Mouse (Mus musculus): ENCODE results near the gene Brix1.
A peak's percentile ranks its signal among the peaks of the same experiment; 100 is the strongest.

DNA sequence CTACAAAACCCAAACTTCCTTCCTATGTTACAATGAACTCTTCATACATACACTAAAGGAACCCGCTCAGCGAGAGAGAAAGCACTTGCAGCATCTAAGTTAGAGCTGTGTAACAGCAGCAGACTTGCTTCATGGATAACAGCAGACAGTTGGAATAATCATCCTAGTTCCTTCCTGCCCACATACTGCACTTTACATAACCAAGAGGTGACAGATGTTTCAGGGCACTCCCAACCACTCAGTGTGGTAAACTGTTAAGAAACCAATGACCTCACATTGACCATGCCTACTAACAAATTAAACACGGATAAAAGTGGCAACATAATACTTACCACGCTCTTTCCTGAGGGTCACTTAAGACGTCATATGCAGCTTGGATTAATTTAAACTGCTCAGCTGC lies 22.2 kb downstream of the Brix1 start:
- TF ChIP-seq MAX (IDR thresholded peaks at IDR 0.05) (no peak), CTCF (IDR thresholded peaks at IDR 0.05; ENCODE audit: control insufficient read depth, insufficient read depth, insufficient read length) (no peak), USF1 (IDR thresholded peaks at IDR 0.05; ENCODE audit: low read depth) (no peak), MYOD1 (IDR thresholded peaks at IDR 0.05; ENCODE audit: control insufficient read depth, insufficient read length, low read depth) (peak; percentile 84), MYOG (IDR thresholded peaks at IDR 0.05; ENCODE audit: control insufficient read depth, extremely low read depth, insufficient read length) (no peak), FOSL1 (IDR thresholded peaks at IDR 0.05; ENCODE audit: insufficient read depth, low read length, poor library complexity, severe bottlenecking) (no peak)

All from C2C12 (cell line).